Mouse (Mus musculus) MEL (cell line): ENCODE measurements at regions not wholly inside any gene's neighbourhood (a gene's known extent, or its start where the extent isn't known, plus 50 kb on each side); places are given as distances from the start of the nearest gene placed in this dataset.

Experiments
- CHD1 ChIP-seq: IDR thresholded peaks from 2 replicates; pipeline ENCODE4 v1.6.1; 2012; ENCODE audit warnings: low read depth, mild to moderate bottlenecking, inconsistent platforms, low read length, improper control_type of control experiment
- CTCF ChIP-seq, 3 experiments: IDR thresholded peaks in 2 of 3; conservative IDR thresholded peaks in 1 of 3; 2 replicates each; pipeline ENCODE4 v1.5.1; 2011 to 2012; ENCODE audit warnings: low read length in 3 of 3, low read depth in 2 of 3, mild to moderate bottlenecking in 2 of 3, improper control_type of control experiment in 1 of 3, inconsistent platforms in 1 of 3, mixed read lengths in 1 of 3, moderate library complexity in 1 of 3; ENCODE audit not compliant: control insufficient read depth in 1 of 3, insufficient read depth in 1 of 3, poor library complexity in 1 of 3, severe bottlenecking in 1 of 3
- EP300 ChIP-seq, 2 experiments: IDR thresholded peaks; 2 replicates each; pipeline ENCODE4 v1.6.1; 2011; ENCODE audit warnings: improper control_type of control experiment in 2 of 2, low read length in 2 of 2, low read depth in 1 of 2, mild to moderate bottlenecking in 1 of 2
- MXI1 ChIP-seq: IDR thresholded peaks from 2 replicates; pipeline ENCODE4 v1.6.1; 2011; ENCODE audit warnings: mild to moderate bottlenecking, low read depth, low read length, improper control_type of control experiment
- POLR2A ChIP-seq, 2 experiments: IDR thresholded peaks; 2 replicates each; pipeline ENCODE4 v1.6.1; 2011 to 2012; ENCODE audit warnings: low read length in 2 of 2, mild to moderate bottlenecking in 2 of 2, control low read depth in 1 of 2, improper control_type of control experiment in 1 of 2, low read depth in 1 of 2, moderate library complexity in 1 of 2; ENCODE audit not compliant: control insufficient read depth in 1 of 2, insufficient read depth in 1 of 2, poor library complexity in 1 of 2
- ZMIZ1 ChIP-seq: IDR thresholded peaks from 2 replicates; pipeline ENCODE4 v1.6.1; 2012; ENCODE audit warnings: low read depth, mild to moderate bottlenecking, inconsistent platforms, low read length, improper control_type of control experiment, moderate library complexity

DNA sequence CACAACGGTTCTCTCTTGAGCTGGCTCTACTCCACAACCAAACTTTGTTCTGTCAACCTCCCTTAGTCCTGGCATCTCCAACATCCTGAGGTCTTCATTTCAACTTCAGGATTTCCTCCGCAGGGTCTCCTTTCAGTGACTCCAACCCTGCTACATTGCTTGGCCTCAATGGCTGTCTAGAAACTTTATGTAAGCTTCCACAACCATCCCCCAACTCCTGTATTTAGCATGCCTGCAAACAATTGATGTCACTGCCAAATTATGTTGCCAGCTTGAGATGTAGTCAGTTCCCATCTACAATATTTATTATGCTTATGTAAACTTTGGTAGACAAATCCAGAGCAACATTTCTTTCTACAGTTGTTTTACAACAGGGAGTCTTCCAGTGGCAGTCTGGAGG lies 336.4 kb upstream of the Meis1 start:
- TF ChIP-seq CTCF (IDR thresholded peaks at IDR 0.05 in 2 of 3, conservative IDR thresholded peaks at IDR 0.05 in 1 of 3; ENCODE audit: control insufficient read depth in 1 of 3, insufficient read depth in 1 of 3, low read depth in 2 of 3, low read length in 3 of 3, poor library complexity in 1 of 3, severe bottlenecking in 1 of 3) (no peak), POLR2A (IDR thresholded peaks at IDR 0.05; ENCODE audit: control insufficient read depth in 1 of 2, insufficient read depth in 1 of 2, low read depth in 1 of 2, low read length in 2 of 2, poor library complexity in 1 of 2) (no peak), ZMIZ1 (no peak), CHD1 (no peak), EP300 (IDR thresholded peaks at IDR 0.05; ENCODE audit: low read depth in 1 of 2, low read length in 2 of 2) (no peak), MXI1 (no peak)
